Mouse (Mus musculus) ES-E14 (cell line): ENCODE measurements at regions not wholly inside any gene's neighbourhood (a gene's known extent, or its start where the extent isn't known, plus 50 kb on each side); places are given as distances from the start of the nearest gene placed in this dataset.

ENCODE experiments used
- CHD2 ChIP-seq: IDR thresholded peaks from 2 replicates; pipeline ENCODE4 v1.6.1; 2014; ENCODE audit warnings: mild to moderate bottlenecking, low read depth, low read length, inconsistent platforms
- HCFC1 ChIP-seq: IDR thresholded peaks from 2 replicates; pipeline ENCODE4 v1.6.1; 2012; ENCODE audit warnings: low read length, inconsistent platforms, borderline replicate concordance; ENCODE audit not compliant: insufficient read depth
- ZC3H11A ChIP-seq: IDR thresholded peaks from 2 replicates; pipeline ENCODE4 v1.6.1; 2012; ENCODE audit warnings: low read depth, mild to moderate bottlenecking, inconsistent platforms, low read length, borderline replicate concordance
- ZNF384 ChIP-seq: IDR thresholded peaks from 2 replicates; pipeline ENCODE4 v1.6.1; 2012; ENCODE audit warnings: low read depth, low read length, inconsistent platforms

GRCm38 (mm10) chr5:64472415-64472814, 316.3 kb downstream of the Tbc1d1 start:
- TF ChIP-seq CHD2 (no peak), ZNF384 (no peak), ZC3H11A (no peak), HCFC1 (no peak)
